Mouse (Mus musculus) regulatory T cell (primary cell): Measurements from ENCODE around the gene Slain1.
"Not testable (repeated sequence)": the region's sequence is repeated elsewhere in the genome, so short reads cannot be mapped to it uniquely, and the experiment has no call there.

Experiments
- in situ Hi-C: fragments of 300-600 bp; cut with MboI, MseI; formaldehyde crosslinking; loops from one replicate; pipeline ENCODE4 v1.15.1; 2025; ENCODE audit warnings: high pct_unique_total_duplicates

Gene Slain1

GRCm38 (mm10) chr14:103718836-103719575 lies 69.0 kb downstream of the Slain1 start:
- in situ Hi-C loops = loop anchor here (25.0 kb wide), 1 partner anchor 743 kb away; the partner anchor contains the start of gene Pou4f1

- in situ Hi-C loops = loop anchor here (25.0 kb wide), 1 partner anchor 742 kb away; the partner anchor contains the start of gene Pou4f1
These were observed 70.1 kb downstream of the Slain1 start for GRCm38 (mm10) chr14:103720163-103720562.

GRCm38 (mm10) chr14:103720637-103721355 lies 70.8 kb downstream of the Slain1 start:
- in situ Hi-C loops = loop anchor here (25.0 kb wide), 1 partner anchor 742 kb away; the partner anchor contains the start of gene Pou4f1

- in situ Hi-C loops = loop anchor here (25.0 kb wide), 1 partner anchor 739 kb away; the partner anchor contains the start of gene Pou4f1
These were observed 73.3 kb downstream of the Slain1 start for GRCm38 (mm10) chr14:103723314-103723713.

- in situ Hi-C loops = loop anchor here (25.0 kb wide), 1 partner anchor 738 kb away; the partner anchor contains the start of gene Pou4f1
These were observed 73.8 kb downstream of the Slain1 start for GRCm38 (mm10) chr14:103723841-103724240.

- in situ Hi-C loops = loop anchor here (5.0 kb wide), 1 partner anchor 299 kb away; no protein-coding TSS in a partner anchor
These were observed 78.5 kb downstream of the Slain1 start for GRCm38 (mm10) chr14:103728506-103728905.

- in situ Hi-C loops = loop anchor here (5.0 kb wide), 1 partner anchor 298 kb away; no protein-coding TSS in a partner anchor
These were observed 79.1 kb downstream of the Slain1 start for GRCm38 (mm10) chr14:103728951-103729725.

- in situ Hi-C loops = loop anchor here (5.0 kb wide), 1 partner anchor 297 kb away; no protein-coding TSS in a partner anchor
These were observed 79.8 kb downstream of the Slain1 start for GRCm38 (mm10) chr14:103729760-103730367.

GRCm38 (mm10) chr14:103732626-103733025 lies 82.6 kb downstream of the Slain1 start:
- in situ Hi-C loops = no loop called here

GRCm38 (mm10) chr14:103741216-103741615 lies 91.2 kb downstream of the Slain1 start:
- in situ Hi-C loops = no loop called here

- in situ Hi-C loops = no loop called here
These were observed 92.1 kb downstream of the Slain1 start for GRCm38 (mm10) chr14:103742150-103742549.

GRCm38 (mm10) chr14:103747345-103747744 lies 97.3 kb downstream of the Slain1 start:
- in situ Hi-C loops = no loop called here

- in situ Hi-C loops = not testable (repeated sequence)
These were observed 100.6 kb downstream of the Slain1 start for GRCm38 (mm10) chr14:103750638-103751037.

- in situ Hi-C loops = no loop called here
These were observed 101.4 kb downstream of the Slain1 start for GRCm38 (mm10) chr14:103751384-103751783.

- in situ Hi-C loops = no loop called here
These were observed 102.7 kb downstream of the Slain1 start for GRCm38 (mm10) chr14:103752773-103753172.

GRCm38 (mm10) chr14:103754041-103754440 lies 104.0 kb downstream of the Slain1 start:
- in situ Hi-C loops = no loop called here

GRCm38 (mm10) chr14:103754465-103754864 lies 104.4 kb downstream of the Slain1 start:
- in situ Hi-C loops = no loop called here
